Mouse (Mus musculus) megakaryocyte, embryonic 14.5 days (primary cell): ENCODE data around the gene Ctnnbip1. TPM values are rescaled to one million over a fixed set of nuclear protein-coding genes. Genes with fewer than 3 reads are reported as not detected.

Experiments used
- H3K27me3 ChIP-seq: replicated peaks from 2 replicates; pipeline ENCODE3; 2012; ENCODE audit warnings: inconsistent platforms
- H3K36me3 ChIP-seq: replicated peaks from 2 replicates; pipeline ENCODE3; 2012; ENCODE audit warnings: low read length, inconsistent platforms, mixed read lengths
- H3K4me1 ChIP-seq: 2 replicates; pipeline ENCODE4 v1.6.1; 2012; ENCODE audit warnings: inconsistent platforms
- H3K4me3 ChIP-seq: replicated peaks from 2 replicates; pipeline ENCODE3; 2012; ENCODE audit warnings: moderate library complexity, mild to moderate bottlenecking, inconsistent platforms
- H3K9me3 ChIP-seq: 2 replicates; pipeline ENCODE4 v1.6.1; 2012; ENCODE audit warnings: inconsistent platforms
- FLI1 ChIP-seq: IDR thresholded peaks from 2 replicates; pipeline ENCODE4 v1.6.1; 2012; ENCODE audit warnings: low read length, inconsistent platforms, mixed read lengths
- GATA1 ChIP-seq: IDR thresholded peaks from 3 replicates; pipeline ENCODE4 v1.6.1; 2012; ENCODE audit warnings: mixed read lengths, low read length, inconsistent platforms, borderline replicate concordance
- polyA plus RNA-seq: library from polyadenylated mRNA; stranded (reverse); fragments of >175 nt; gene quantifications from 2 replicates; pipeline ENCODE4 v1.2.3, GENCODE M21; 2012; ENCODE audit warnings: low replicate concordance; ENCODE audit not compliant: insufficient read depth

Gene Ctnnbip1
- polyA plus RNA-seq, 1 experiment, result 14.5 TPM

DNA sequence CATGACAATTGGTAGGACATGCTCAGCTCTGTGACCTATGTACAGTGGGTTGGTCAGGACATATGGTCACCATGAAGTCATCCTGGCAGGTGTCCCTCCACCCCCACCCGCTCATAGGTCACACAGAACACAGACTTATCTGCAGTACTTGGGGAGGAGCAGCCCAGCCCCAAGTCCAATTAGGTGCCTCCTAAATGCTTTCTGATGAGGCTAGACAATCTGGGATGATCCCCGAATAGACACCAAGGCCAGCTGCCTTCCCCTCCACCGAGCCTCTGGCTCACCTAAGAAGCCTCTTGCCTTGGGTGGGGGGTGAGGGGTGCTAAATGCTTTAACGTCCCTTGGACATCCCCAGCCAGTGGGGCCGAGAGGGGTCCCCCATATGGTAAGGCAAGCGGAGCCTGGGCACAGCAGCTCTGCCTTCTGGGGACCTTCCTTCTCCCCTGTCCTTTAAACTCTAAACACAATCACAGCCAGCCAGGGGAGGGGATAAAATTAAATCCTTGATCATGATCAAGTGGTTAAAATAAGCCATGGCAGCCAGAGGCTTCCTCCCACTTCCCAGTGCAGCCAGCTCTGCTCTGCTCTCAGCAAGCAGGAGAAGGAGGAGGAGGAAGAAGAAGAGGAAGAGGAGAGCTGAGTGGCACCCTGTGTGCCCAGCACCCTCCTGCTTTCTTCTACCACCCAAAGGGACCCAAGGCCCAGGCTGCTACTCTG is 51.9 kb downstream of the Ctnnbip1 start:
- no peak overlapping the region for H3K4me3 ChIP-seq
- peaks cover 83% of the 10 kb centered on the region for H3K27me3 ChIP-seq
- H3K9me3 ChIP-seq, result no peaks in the 10 kb centered on the region
- no peaks in the 10 kb centered on the region for H3K36me3 ChIP-seq
- no peak for TF ChIP-seq FLI1
- TF ChIP-seq GATA1, result no peak
- H3K4me1 ChIP-seq, result peaks cover 29% of the 10 kb centered on the region

DNA sequence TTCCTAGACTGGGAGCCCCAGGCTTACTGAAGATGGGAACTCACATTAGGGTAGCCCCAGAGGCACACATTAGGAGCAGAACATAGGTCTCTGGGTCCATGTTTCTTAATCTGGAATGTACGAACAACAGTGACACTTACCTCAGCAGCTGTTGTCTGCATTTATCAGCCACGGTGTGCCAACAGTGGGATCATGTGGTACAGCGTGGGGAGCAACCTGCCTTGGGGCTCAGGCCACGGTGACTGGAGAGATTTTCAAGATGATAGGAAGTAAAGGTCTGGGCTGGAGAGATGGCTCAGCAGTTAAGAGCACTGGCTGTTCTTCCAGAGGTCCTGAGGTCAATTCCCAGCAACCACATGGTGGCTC is 52.4 kb downstream of the Ctnnbip1 start:
- TF ChIP-seq FLI1 (no peak), GATA1 (no peak)
- Histone ChIP-seq H3K9me3 (no peaks in the 10 kb centered on the region), H3K4me1 (peaks cover 29% of the 10 kb centered on the region), H3K27me3 (peaks cover 82% of the 10 kb centered on the region), H3K4me3 (no peak overlapping the region), H3K36me3 (no peaks in the 10 kb centered on the region)

DNA sequence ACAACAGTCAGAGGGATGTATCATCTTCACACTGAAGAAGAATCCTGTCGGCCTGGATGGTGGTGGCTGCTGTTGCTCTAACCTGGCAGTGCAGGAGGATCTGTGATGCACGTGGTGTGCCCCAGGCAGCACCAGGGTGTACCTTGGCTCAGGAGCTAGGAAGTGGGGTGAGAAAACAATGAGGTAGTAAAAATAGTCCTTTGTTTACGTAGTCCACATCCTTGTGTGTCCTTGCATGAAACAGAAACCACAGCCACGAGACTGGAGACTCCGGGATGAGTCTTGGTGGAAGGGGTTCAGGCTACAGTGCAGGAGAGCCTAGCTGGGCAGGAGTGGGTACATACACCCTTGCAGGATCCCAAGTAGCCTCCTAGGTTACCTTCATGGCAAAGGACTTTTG is 53.2 kb downstream of the Ctnnbip1 start:
- Histone ChIP-seq H3K4me3 (no peak overlapping the region), H3K4me1 (peaks cover 22% of the 10 kb centered on the region), H3K9me3 (no peaks in the 10 kb centered on the region), H3K27me3 (peaks cover 82% of the 10 kb centered on the region), H3K36me3 (no peaks in the 10 kb centered on the region)
- TF ChIP-seq FLI1, result no peak
- TF ChIP-seq GATA1, result no peak

DNA sequence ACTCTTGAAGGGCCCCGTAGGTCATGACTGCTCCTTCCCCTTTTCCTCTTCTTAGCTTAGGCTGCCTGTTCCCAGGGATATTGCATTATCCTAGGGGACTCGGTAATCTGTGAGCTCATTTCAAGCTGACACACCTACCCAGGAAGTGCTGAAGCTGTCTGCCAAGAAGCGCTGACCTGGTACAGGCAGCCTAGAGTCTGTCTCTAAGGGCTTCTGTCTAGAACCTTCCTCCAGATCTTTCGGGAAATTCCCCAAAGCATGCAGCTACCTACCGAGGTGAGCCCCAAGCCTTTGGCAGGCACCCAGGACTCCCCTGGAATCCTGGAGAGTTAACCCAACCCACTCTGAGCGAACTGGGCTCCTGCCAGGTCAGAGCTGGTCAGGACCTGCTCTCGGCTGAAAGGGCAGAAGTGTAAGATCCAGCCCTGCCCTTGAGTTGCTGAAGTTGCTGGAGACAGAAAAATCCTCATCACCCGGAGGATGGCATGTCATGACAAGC is 53.7 kb downstream of the Ctnnbip1 start:
- TF ChIP-seq GATA1 (no peak), FLI1 (no peak)
- peaks cover 85% of the 10 kb centered on the region for H3K27me3 ChIP-seq
- H3K4me1 ChIP-seq, result peaks cover 22% of the 10 kb centered on the region

DNA sequence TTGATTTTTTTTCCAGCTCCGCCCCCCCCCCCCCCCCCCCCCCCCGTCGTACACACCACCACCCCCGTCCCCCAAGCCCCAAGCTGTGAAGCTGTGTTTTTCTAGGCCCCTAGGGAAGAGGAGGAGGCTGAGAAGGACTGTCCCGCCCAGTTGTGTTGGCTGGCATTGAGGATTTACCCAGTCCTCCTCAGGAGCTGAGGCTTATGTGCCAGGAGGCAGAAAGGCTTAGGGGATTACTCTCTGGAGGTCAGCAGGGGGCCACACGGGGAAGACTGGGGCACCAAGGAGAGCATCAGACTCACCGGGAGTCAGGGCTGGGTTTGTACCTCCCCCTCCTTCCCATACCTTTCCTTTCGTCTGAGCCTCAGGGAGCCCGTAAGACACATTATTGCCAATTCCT is 54.4 kb downstream of the Ctnnbip1 start:
- no peak for TF ChIP-seq GATA1
- no peak for TF ChIP-seq FLI1
- Histone ChIP-seq H3K4me1 (peaks cover 22% of the 10 kb centered on the region), H3K27me3 (peaks cover 91% of the 10 kb centered on the region), H3K9me3 (no peaks in the 10 kb centered on the region), H3K4me3 (no peak overlapping the region), H3K36me3 (no peaks in the 10 kb centered on the region)

More for the DNA sequence above, 53.7 kb downstream of the Ctnnbip1 start:
- Histone ChIP-seq H3K36me3 (no peaks in the 10 kb centered on the region), H3K9me3 (no peaks in the 10 kb centered on the region), H3K4me3 (no peak overlapping the region)

DNA sequence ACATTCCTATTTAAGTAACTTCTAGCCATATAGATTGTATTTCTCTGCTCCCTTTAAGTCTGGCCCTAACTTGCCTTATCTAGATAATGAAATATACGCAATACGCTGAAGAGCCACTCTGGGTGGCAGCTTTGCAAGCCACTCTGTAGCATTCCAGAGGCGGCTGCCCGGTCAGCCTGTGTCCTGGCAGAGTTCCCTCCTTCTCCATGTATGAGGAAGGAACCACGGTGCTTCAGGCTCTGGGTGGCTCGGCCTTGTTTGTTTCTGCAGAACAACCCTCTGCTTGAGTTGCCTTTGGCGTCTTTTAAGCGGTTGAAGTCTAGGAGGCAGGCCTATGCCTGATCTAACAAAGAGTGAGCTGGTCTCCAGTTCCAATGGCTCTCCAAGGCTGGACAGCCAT is 54.8 kb downstream of the Ctnnbip1 start:
- TF ChIP-seq FLI1 (no peak), GATA1 (no peak)

DNA sequence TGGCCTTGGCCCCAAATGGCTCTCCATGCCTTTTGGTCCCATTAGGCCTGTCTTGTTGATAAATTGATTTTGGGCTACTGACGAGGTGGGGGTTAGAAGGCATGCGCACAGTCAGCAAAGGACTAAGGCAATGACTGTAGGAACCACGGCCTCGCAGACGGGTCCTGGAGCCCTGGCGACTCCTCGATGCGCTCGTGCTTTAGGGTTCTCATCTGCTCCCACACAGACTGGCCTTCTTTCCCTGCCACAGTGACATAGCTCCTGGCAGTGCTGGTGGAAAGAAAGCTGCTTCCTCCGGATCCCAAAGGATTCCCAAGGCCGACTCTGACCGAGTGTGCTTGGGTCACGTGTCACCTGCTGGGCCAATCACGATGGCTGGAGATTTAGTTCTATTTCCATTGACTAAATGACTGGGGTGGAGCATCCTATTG is 56.4 kb downstream of the Ctnnbip1 start:
- Histone ChIP-seq H3K27me3 (peaks cover 92% of the 10 kb centered on the region), H3K9me3 (no peaks in the 10 kb centered on the region)
- TF ChIP-seq GATA1, result no peak
- TF ChIP-seq FLI1, result no peak

More for the DNA sequence above, 54.8 kb downstream of the Ctnnbip1 start:
- Histone ChIP-seq H3K4me3 (no peak overlapping the region), H3K27me3 (peaks cover 91% of the 10 kb centered on the region), H3K36me3 (no peaks in the 10 kb centered on the region), H3K9me3 (no peaks in the 10 kb centered on the region), H3K4me1 (peaks cover 19% of the 10 kb centered on the region)

DNA sequence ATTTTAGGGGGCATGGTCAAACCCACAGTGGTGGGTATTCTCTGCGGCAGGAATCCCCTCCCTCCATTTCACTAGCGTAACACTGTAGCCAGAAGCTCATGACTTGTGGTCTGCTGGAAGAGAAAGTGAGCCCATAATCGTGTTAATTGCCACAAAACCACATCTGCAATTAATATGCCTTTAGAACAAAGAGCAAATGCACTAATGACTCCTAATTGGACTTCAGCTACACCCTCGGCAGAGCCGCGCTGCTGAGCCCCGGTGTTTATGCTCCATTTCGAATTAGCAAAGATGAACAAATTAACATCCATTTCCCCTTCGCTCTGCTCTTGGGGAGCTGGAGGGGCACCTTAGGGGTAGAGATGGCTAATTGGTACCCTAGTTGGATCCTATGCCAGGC is 58.0 kb downstream of the Ctnnbip1 start:
- Histone ChIP-seq H3K9me3 (no peaks in the 10 kb centered on the region), H3K36me3 (no peaks in the 10 kb centered on the region), H3K4me3 (no peak overlapping the region), H3K27me3 (peaks cover 92% of the 10 kb centered on the region), H3K4me1 (peaks cover 11% of the 10 kb centered on the region)
- TF ChIP-seq GATA1 (no peak), FLI1 (no peak)

More for the DNA sequence above, 56.4 kb downstream of the Ctnnbip1 start:
- no peak overlapping the region for H3K4me3 ChIP-seq
- H3K36me3 ChIP-seq, result no peaks in the 10 kb centered on the region
- H3K4me1 ChIP-seq, result peaks cover 19% of the 10 kb centered on the region

DNA sequence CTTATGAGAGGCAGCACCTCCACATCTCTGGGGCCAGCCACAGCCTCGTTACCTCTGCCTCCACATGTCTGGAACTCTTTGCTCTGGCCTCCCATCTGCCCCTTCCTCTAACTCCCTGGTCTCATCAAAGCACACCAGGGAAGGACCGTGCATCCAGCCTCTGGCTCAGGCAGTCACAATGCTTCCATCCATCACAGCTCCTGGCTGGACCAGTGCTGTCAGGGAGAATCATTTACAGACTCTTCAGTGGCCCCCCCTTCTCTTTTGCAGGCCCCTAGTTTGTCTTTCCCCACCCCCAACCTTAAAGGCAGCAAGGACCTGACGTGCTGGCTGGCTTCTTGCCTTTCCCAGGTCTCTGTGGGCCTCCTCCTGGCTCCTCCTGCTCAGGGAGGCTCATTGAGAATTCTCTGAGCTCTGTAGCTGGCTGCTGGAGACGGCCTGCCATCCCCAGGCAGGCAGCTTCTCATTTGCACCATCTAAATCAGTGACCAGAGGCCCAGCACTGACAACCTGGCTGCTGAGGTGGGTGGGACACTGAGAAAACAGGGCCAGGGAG is 59.0 kb downstream of the Ctnnbip1 start:
- Histone ChIP-seq H3K27me3 (peaks cover 92% of the 10 kb centered on the region), H3K4me3 (no peak overlapping the region), H3K9me3 (no peaks in the 10 kb centered on the region), H3K4me1 (peaks cover under 1% of the 10 kb centered on the region; the same call in 1 of the 2 replicates), H3K36me3 (no peaks in the 10 kb centered on the region)
- TF ChIP-seq GATA1, result no peak

DNA sequence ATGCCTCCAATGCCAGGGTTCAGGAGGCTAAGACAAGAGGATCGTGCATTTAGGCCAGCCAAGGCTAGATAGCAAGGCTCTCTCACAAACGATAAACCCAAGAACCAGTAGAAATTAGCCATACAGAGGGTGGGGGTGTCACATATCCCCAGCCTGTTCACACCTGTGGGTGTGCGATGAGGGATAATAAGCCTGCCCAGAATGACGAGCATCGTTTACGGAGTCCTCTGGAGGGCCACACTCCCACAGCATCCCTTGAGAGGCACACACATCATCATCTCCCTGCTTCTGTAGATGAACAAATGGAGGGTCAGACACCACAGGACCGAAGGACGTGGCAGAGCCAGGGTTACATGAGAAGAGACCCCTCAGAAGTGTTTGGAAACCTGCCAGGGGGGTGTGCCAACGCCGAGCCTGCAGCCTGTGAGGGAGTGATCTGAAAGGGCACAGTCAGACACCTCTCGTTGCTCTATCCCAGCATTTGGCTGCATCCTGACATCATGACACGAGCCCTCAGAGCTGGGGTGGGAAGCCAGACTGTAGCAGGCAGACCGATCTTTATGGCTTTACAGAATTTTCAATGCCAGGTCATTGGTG is 60.1 kb downstream of the Ctnnbip1 start:
- Histone ChIP-seq H3K27me3 (peaks cover 89% of the 10 kb centered on the region), H3K4me1 (no peaks in the 10 kb centered on the region), H3K9me3 (no peaks in the 10 kb centered on the region)

More for the DNA sequence above, 60.1 kb downstream of the Ctnnbip1 start:
- Histone ChIP-seq H3K36me3 (no peaks in the 10 kb centered on the region), H3K4me3 (no peak overlapping the region)
- TF ChIP-seq GATA1 (no peak), FLI1 (no peak)
